Mouse (Mus musculus) C2C12 (cell line): ENCODE results near the gene Ndufa4l2. TPM values are rescaled to one million over a fixed set of nuclear protein-coding genes. Genes with fewer than 3 reads are reported as not detected.

Experiments
- H3K27me3 ChIP-seq: one replicate; pipeline ENCODE4 v1.6.1; 2011; ENCODE audit not compliant: control insufficient read depth, insufficient read depth, insufficient read length
- H3K36me3 ChIP-seq: one replicate; pipeline ENCODE4 v1.6.1; 2011; ENCODE audit not compliant: control insufficient read depth, insufficient read depth
- H3K4me3 ChIP-seq: one replicate; pipeline ENCODE4 v1.5.1; 2011; ENCODE audit warnings: mild to moderate bottlenecking, control low read depth; ENCODE audit not compliant: poor library complexity, insufficient read depth, severe bottlenecking
- H3K79me2 ChIP-seq: one replicate; pipeline ENCODE4 v1.6.1; 2011; ENCODE audit not compliant: control insufficient read depth, insufficient read depth
- H3K79me3 ChIP-seq: one replicate; pipeline ENCODE4 v1.6.1; 2011; ENCODE audit warnings: low read depth, control low read depth
- H3ac ChIP-seq: one replicate; pipeline ENCODE3; 2011; ENCODE audit warnings: low read depth; ENCODE audit not compliant: control insufficient read depth, insufficient read length
- CEBPB ChIP-seq: IDR thresholded peaks from one replicate; pipeline ENCODE4 v1.6.1; 2011; ENCODE audit warnings: low read depth, mild to moderate bottlenecking, control low read depth, moderate library complexity
- CTCF ChIP-seq: IDR thresholded peaks from one replicate; pipeline ENCODE4 v1.5.1; 2011; ENCODE audit not compliant: control insufficient read depth, insufficient read depth, insufficient read length
- FOSL1 ChIP-seq: IDR thresholded peaks from one replicate; pipeline ENCODE4 v1.8.0; 2011; ENCODE audit warnings: mild to moderate bottlenecking, low read length; ENCODE audit not compliant: poor library complexity, insufficient read depth, severe bottlenecking
- MAX ChIP-seq: IDR thresholded peaks from one replicate; pipeline ENCODE4 v1.6.1; 2011; ENCODE audit warnings: mild to moderate bottlenecking, control low read depth
- MYOD1 ChIP-seq: IDR thresholded peaks from one replicate; pipeline ENCODE4 v1.6.1; 2011; ENCODE audit warnings: low read depth; ENCODE audit not compliant: control insufficient read depth, insufficient read length
- MYOG ChIP-seq: IDR thresholded peaks from one replicate; pipeline ENCODE4 v1.6.1; 2011; ENCODE audit not compliant: control insufficient read depth, insufficient read length; ENCODE audit errors: extremely low read depth
- USF1 ChIP-seq: IDR thresholded peaks from one replicate; pipeline ENCODE4 v1.6.1; 2011; ENCODE audit warnings: low read depth, mild to moderate bottlenecking, control low read depth, moderate library complexity
- polyA plus RNA-seq: library from polyadenylated mRNA; unstranded; fragments of >200 nt; fragmentation: generic; extraction: Trizol; gene quantifications from one replicate; pipeline ENCODE4 v1.2.1, GENCODE M21; 2012; ENCODE audit warnings: missing spikeins

The Ndufa4l2 gene
- polyA plus RNA-seq, 1 experiment = 0.42 TPM

DNA sequence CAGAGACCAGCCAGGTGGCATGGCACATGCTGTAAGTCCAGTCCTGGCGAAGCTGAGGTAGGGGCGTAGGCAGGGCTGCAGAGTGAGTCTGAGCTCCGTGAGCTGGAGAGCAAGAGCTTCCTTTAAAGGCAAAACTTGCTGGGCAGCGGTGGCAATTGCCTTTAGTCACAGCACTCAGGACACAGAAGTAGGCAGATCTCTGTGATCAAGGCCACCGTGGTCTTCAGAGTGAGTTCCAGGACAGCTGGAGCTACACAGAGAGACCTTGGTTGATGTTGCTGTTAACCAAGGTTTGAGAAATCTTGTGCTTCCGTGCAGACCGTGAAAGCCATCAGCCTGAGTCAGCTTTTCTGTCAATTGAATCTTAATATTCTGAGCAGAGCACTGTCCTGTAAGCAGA lies 37.5 kb upstream of the Ndufa4l2 start:
- Histone ChIP-seq H3K79me2 (no peaks in the 10 kb centered on the region), H3ac (no peak overlapping the region), H3K4me3 (no peak overlapping the region), H3K36me3 (peaks cover 22% of the 10 kb centered on the region), H3K79me3 (no peaks in the 10 kb centered on the region), H3K27me3 (no peaks in the 10 kb centered on the region)
- TF ChIP-seq MAX (no peak), USF1 (no peak), MYOD1 (no peak), FOSL1 (no peak), CTCF (no peak), MYOG (no peak), CEBPB (no peak)

DNA sequence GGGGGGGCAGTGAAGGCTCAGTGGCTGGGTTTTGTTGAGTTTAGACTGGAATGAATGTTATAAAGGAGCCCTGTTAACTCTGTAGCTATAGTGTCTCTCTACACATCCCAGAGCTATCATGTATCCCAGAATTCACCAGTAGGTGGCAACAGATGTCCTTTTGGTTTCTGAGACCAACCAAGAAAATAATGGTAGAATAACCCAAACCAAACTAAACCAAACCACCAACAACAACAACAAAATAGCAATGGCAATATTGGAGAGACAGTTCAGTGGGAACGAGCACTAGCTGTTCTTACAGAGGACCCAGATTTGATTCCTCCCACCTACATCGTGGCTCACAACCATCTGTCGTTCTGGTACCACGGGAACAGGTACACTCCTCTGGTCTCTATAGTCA lies 35.6 kb upstream of the Ndufa4l2 start:
- no peak overlapping the region for H3K4me3 ChIP-seq
- no peak for TF ChIP-seq MYOD1
- TF ChIP-seq FOSL1 = no peak
- no peak for TF ChIP-seq CTCF
- TF ChIP-seq MAX = no peak
- no peak overlapping the region for H3ac ChIP-seq
- no peaks in the 10 kb centered on the region for H3K79me3 ChIP-seq
- no peaks in the 10 kb centered on the region for H3K27me3 ChIP-seq
- no peaks in the 10 kb centered on the region for H3K79me2 ChIP-seq
- peaks cover 26% of the 10 kb centered on the region for H3K36me3 ChIP-seq

DNA sequence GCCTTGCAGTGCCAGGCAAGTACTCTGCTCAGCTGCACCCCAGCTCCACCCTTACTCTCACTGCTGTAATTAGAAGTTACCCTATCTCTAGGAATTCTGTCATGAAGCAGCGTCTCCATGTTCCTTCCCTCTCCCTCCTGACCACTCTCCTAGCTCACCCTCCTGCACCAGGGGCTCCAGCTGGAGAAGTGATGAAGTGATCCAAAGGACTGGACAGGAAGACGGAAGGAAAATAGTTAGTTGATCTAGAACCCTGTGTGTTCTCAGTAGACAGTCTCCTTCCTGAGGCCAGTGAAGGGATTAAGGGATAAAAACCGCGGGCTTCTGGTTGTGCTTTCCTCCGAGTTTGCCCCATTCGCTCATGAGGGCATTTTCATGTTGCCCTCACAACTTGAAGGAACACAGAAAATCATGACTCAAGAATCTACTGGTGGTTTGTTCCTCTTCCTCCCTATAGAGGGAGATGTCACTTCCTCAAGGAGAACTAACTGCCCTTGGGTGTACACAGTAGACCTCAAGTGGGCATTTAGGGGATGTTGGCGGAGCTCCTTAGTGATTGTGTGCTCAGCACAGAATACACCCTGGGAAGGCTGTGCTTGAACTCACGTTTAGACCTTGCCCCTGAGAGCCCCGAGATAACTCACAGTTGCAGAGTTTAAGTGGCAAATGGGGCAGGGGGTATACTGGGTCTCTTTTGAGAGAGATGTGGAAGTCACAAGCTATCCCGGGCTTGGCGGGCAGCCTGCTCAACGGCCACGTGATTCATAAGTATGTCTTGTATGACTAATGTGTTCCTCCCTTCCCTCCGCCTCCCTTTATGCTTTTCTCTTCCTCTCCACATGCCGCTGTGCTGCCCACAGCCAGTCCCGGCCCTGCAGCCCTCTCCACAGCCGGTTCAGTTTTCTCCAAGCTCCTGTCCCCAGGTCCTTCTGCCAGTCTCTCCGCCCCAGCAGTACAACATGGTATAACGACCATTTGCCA lies 33.6 kb upstream of the Ndufa4l2 start:
- no peaks in the 10 kb centered on the region for H3K27me3 ChIP-seq
- TF ChIP-seq USF1 (peak; percentile 97), MAX (peak; percentile 84), FOSL1 (peak; percentile 21), MYOD1 (no peak), MYOG (no peak), CTCF (no peak)
- no peaks in the 10 kb centered on the region for H3K79me3 ChIP-seq
- peaks cover 37% of the 10 kb centered on the region for H3K36me3 ChIP-seq
- H3ac ChIP-seq = peak overlapping the region; percentile 88
- H3K4me3 ChIP-seq = no peak overlapping the region
- no peaks in the 10 kb centered on the region for H3K79me2 ChIP-seq

DNA sequence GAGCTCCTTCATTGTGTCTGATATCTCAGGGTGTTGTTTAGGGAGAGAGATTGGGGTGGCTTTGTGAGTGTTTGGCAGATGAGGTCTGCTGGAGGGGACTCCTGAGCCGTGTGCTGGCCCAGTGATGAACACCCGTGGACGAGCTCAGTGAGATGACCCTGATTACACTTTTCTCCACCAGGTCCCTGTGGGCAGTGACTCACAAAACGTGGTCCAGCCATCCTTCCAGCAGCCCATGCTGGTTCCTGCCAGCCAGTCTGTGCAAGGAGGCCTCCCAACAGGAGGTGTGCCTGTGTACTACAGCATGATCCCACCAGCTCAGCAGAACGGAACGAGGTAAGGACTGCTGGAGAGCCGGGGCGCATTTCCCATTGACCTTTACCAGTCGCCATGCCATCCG lies 29.5 kb upstream of the Ndufa4l2 start:
- Histone ChIP-seq H3K79me3 (no peaks in the 10 kb centered on the region), H3K27me3 (no peaks in the 10 kb centered on the region), H3ac (peak overlapping the region; percentile 39), H3K79me2 (no peaks in the 10 kb centered on the region), H3K4me3 (no peak overlapping the region), H3K36me3 (peaks cover 54% of the 10 kb centered on the region)
- TF ChIP-seq MYOG = no peak
- no peak for TF ChIP-seq MAX
- TF ChIP-seq USF1 = no peak
- no peak for TF ChIP-seq CEBPB
- no peak for TF ChIP-seq CTCF
- no peak for TF ChIP-seq MYOD1
- TF ChIP-seq FOSL1 = no peak

DNA sequence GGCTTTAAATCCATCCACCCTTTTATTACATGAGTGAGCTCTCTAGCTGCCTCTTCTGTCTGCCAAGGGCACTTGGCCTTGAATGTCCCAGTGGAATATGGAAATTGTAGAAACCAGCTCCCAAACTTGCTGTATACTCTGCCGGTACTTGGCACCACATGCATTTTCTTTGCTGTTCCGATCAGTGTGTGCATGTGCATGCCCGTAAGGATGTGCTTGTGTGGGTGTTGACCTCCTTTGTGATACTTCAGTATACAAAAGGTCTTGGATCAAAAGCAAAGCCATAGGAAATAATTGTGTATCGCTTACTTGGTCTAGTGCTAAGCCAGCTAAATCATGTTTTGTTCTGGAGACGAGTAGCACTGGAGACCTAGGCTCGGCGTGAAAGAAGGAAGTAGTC lies 25.9 kb upstream of the Ndufa4l2 start:
- no peak overlapping the region for H3ac ChIP-seq
- TF ChIP-seq CEBPB (no peak), MYOG (no peak)
- no peak overlapping the region for H3K4me3 ChIP-seq
- H3K36me3 ChIP-seq = peaks cover 74% of the 10 kb centered on the region
- no peaks in the 10 kb centered on the region for H3K79me2 ChIP-seq
- H3K27me3 ChIP-seq = no peaks in the 10 kb centered on the region
- no peaks in the 10 kb centered on the region for H3K79me3 ChIP-seq
